Mouse (Mus musculus) CD8-positive naive resting alpha-beta T cell, adult 57 days (primary cell): ENCODE measurements around the gene Tacc3. TPM values are rescaled to one million over a fixed set of nuclear protein-coding genes. Genes with fewer than 3 reads are reported as not detected.

Experiments
- total RNA-seq: library from RNA; stranded (reverse); gene quantifications from one replicate; pipeline ENCODE4 v1.2.4, GENCODE M21; 2023

The Tacc3 gene
- total RNA-seq, result 9.6 TPM

DNA sequence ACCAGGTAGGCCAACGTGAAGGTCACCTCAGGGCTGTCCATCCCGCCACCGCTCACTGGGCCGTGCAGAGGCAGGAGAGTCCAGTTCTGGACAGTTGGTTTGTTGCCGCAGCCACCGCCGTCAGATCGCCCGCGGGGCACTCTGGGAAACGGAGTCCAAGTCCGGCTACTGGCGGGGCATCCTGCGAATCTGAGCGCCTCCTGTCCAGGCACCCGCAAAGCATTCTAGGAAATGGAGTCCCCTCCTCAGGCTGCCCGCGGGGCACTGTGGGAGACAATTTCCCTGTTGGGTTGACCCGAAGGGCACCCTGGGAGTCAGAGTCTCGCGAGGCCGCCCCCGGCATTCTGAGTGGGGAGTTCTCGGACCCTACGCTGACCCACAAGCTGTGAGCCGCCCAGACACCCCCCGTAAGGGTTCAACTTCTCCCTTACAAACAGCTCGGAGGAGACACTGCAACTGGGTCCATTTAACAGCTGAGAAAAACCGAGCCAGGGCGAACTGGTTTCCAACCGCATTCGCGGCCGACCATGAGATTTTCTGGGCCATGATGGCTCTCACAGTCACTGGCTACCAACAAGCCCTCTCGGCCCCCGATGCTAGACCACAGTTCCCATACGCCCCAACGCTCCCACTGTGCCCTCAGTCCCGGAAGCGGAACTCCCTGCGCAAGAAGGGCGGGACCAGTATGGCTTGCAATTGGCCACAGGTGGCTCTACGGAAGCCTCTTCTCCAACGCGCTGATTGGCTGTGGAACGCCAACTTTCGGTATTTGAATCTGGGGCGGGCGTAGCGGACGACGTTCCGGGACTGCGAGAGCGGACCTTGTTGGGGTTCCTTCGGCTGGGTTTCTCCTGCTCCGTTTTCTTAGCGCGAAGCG lies at the start of gene Tacc3, which contains the start of gene Tmem129:
TSS of gene Tacc3 (plus strand) at position 342 of the 877 bp plus-strand sequence.
TSS of gene Tmem129 (minus strand) at position 630 of the 877 bp plus-strand sequence.

DNA sequence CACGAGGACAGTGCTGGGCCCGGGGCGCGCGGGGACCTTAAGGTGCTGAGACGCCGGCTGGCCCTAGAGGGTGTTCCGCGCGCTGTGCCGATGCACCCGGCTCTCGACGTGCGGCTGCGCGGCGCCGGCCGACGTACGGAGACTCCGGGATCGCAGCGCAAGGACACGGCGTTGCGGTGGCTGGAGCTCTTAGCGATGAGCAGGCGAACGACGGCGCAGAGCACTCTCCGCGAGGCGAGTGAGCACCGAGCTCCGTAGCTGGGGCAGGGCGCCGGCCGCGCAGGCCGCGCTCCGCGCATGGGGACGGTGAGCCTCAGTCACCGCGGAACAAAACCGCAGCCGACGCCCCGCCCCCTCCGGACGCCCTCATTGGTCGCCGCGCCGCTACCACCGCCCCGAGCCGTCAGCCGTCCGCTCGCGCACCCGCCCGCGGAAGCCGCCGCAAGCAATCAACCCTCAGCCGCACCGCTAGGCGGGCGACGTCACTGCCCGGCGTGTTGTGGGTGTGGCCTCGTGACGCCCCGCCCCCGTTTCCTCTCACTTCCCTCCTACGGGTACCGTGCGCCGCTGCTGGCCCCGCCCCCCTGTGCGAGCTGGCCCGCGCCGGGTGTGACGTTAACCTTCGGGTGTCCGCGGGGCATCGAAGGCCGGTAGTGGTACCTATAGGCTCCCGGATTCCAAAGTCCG lies 28.5 kb upstream of the Tacc3 start, which contains the start of the genes Fam53a and Gm9903:
TSS of gene Fam53a (minus strand) at position 335 of the 687 bp plus-strand sequence.
TSS of gene Gm9903 (plus strand) at position 625 of the 687 bp plus-strand sequence.

DNA sequence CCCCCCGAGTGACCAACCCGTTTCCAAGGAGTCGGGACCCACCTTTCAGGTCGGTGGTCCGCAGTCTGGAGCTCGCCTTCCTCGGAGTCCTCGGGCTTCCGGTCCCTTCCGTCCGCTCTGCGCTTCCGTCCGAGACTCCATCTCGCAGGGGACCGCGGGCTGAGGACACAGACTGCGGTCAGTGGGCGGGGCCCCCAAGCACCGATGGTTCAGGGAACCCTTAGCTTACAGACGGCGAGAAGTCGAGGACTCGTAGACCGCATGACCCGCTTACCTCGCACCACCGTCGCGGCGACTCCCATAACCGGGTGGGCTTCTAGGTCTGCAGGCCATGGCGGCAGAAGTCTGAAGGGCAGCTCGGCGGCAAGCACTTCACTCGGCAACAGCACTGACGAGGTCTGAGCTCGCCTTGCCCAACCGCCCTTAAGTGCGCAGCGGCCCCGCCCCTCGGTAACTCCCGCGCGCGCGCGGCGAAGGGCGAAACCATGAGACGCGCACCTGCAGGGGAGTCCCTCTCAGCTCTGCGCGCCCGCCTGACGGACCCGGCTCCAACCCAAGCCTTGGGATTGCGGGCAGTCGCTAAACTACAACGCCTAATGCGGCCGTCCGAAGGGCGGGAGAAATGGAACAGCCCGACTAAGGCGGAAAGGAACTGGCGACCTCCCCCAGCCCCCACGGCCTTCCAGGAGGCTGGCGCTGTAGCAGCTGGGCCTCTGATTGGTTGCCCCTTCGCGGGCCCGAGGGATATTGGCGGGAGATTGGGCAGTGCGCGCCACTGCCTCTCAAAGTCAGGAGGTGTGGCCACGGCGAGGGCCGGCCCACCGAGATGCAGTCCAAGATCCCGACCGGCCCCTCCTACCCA lies 5.8 kb upstream of the Tacc3 start, which contains the start of gene Slbp:
TSS of gene Slbp (minus strand) at position 654 of the 862 bp plus-strand sequence.

DNA sequence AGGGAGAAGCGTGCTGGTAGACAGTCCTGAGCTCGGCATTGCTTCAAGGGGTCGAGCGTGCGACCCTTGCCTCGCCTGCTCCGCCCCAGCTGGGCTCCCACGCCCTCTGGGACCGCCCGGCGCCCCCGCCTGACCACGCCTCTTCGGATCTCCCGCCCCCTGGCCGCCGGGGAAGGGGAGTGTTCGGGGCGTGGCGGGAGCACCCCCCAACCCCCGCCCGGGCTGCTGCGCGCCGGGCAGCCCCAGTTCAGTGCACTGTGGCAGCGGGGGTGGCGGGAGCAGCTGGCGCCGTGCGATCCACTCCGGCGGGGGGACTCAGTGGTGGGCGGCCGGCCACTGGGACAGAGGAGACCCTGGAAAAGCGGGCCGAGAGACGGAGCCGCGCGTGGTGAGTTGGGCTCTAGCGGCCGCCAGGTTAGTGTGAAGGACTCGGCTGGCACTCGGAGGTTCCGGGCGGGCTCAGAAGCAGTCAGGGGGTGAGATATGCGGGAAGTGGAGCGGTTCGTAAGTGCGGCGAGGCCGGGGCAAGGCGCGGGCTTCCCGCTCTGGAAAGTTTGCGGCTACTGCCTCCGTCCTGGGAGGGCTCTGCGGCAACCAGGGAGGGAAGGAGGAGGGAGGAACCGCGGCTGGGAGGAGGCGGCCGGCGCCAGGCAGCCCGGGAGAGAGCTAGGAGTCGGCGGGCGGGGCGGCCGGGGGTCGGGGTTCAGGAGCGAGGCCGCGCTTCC lies 63.8 kb downstream of the Tacc3 start, which contains the start of gene Fgfr3:
TSS of gene Fgfr3 (plus strand) at position 134 of the 725 bp plus-strand sequence.

Other genes starting within 250 kb of the Tacc3 start
- not detected for gene Nkx1-1, start 224.2 kb upstream of the Tacc3 start, total RNA-seq
- 39.7 TPM for gene Fam53a, start 28.5 kb upstream of the Tacc3 start, total RNA-seq
- 2.1 TPM for gene Gm9903, start 28.2 kb upstream of the Tacc3 start, total RNA-seq
- 88.9 TPM for gene Slbp, start 5.6 kb upstream of the Tacc3 start, total RNA-seq
- 12.1 TPM for gene Tmem129, start 288 bp downstream of the Tacc3 start, total RNA-seq
- gene Fgfr3, start 63.5 kb downstream of the Tacc3 start, total RNA-seq, result 0.15 TPM
- gene Letm1, start 124.7 kb downstream of the Tacc3 start, total RNA-seq, result 70.8 TPM
- 22.6 TPM for gene Nsd2, start 162.6 kb downstream of the Tacc3 start, total RNA-seq